In the genomic region with DNA sequence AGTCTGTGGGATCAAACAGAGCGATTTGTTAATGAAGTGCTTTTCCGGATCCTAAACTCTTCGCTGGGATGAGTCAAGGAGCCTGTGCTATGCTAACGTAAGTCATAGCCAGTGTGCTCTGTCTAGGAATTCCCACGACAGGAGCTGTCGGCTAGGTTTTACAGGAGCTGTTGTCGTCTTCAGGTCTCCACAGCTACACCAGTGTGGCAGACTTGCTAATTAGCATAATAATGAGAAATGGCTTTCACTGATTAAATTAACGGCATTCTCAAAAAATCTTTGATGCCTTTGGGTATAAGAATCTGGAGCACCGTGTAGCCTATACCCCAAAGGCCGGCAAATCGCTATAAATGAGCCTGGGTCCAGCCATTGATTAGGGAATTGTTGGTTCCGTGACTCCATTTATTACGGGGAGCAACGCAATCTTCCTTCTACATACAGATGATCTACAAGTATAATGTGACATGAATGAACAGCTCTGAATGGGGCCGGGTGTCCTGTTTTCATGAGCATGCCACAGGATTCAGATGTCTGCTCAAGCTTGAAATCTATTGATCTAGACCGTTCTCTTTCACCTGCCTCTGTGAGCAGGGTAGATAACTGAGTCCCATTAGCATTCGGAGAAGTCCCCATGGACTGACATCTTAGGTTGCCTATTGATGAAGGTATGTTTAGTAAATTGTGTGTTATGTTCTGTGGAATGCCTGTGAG, we compare ENCODE assay signal across 23 mouse cellular contexts. TPM values are rescaled to one million over a fixed set of nuclear protein-coding genes. Genes with fewer than 3 reads are reported as not detected.
DNase-seq lines count a peak whose midpoint lies in the region; ATAC-seq lines count a peak whose summit lies in the region.
"Had no signal": no experiment of that assay in that cellular context is flagged by ENCODE, and none has a peak within 500 bp of the region (broad histone marks: within the 10 kb centered on the region; RNA-seq: fewer than 3 reads in every experiment).

No protein-coding gene starts in this region.

- peak; percentile 81 for DNase-seq in midbrain, embryonic 11.5 days (ENCODE audit: low spot score, missing footprints)
- no peak for DNase-seq in midbrain, embryonic 10.5 days (ENCODE audit: low spot score)
- peak; percentile 21 for DNase-seq in hindbrain, embryonic 11.5 days (ENCODE audit: low spot score)
- DNase-seq in thymus, postnatal 4 days = no peak
- no peak for DNase-seq in ovary, postnatal 36 days (ENCODE audit: low spot score)
- DNase-seq in urinary bladder, adult 2 months (ENCODE audit: low spot score) = no peak
- DNase-seq in MN1 (ENCODE audit: low spot score) = no peak
- DNase-seq: adrenal gland, postnatal 10 days; cerebellum, adult 11-12 months; cerebellum, postnatal 36 days; gastrocnemius, adult 2 months; heart, postnatal 4 days; liver, embryonic 13.5 days; lung, embryonic 14.5 days; lung, postnatal 36 days had no signal

- no peak overlapping the region for H3K9ac ChIP-seq in midbrain, embryonic 11.5 days (ENCODE audit: low read length)
- no peak overlapping the region for H3K9ac ChIP-seq in hindbrain, embryonic 11.5 days (ENCODE audit: low read depth, low read length)
- H3K9ac ChIP-seq in midbrain, embryonic 12.5 days (replicated peaks) = no peak overlapping the region
- H3K9ac ChIP-seq: limb, embryonic 12.5 days; liver, embryonic 13.5 days; lung, embryonic 14.5 days had no signal

- ATAC-seq in midbrain, embryonic 11.5 days (ENCODE audit: low FRiP score) = peak; percentile 75
- peak; percentile 82 for ATAC-seq in hindbrain, embryonic 11.5 days (ENCODE audit: low FRiP score)
- peak; percentile 80 for ATAC-seq in midbrain, embryonic 12.5 days (ENCODE audit: low FRiP score, low read depth)
- ATAC-seq: intestine, postnatal 0 days; Patski had no signal

- no peaks in the 10 kb centered on the region for H3K27me3 ChIP-seq in midbrain, embryonic 11.5 days (ENCODE audit: control insufficient read depth, insufficient read depth, low read length)
- H3K27me3 ChIP-seq in midbrain, embryonic 10.5 days (ENCODE audit: low read depth, poor library complexity, severe bottlenecking) = no peaks in the 10 kb centered on the region
- no peaks in the 10 kb centered on the region for H3K27me3 ChIP-seq in hindbrain, embryonic 11.5 days (ENCODE audit: control insufficient read depth, insufficient read depth, low read length)
- H3K27me3 ChIP-seq in midbrain, embryonic 12.5 days = no peaks in the 10 kb centered on the region
- H3K27me3 ChIP-seq: limb, embryonic 12.5 days; Patski had no signal

- no peak overlapping the region for H3K27ac ChIP-seq in midbrain, embryonic 11.5 days (ENCODE audit: low read depth, low read length)
- no peak overlapping the region for H3K27ac ChIP-seq in midbrain, embryonic 10.5 days (replicated peaks)
- H3K27ac ChIP-seq in hindbrain, embryonic 11.5 days (ENCODE audit: low read depth, low read length) = no peak overlapping the region
- peak overlapping the region; percentile 46 for H3K27ac ChIP-seq in midbrain, embryonic 12.5 days (replicated peaks)
- H3K27ac ChIP-seq: gastrocnemius, adult 2 months; kidney, postnatal 0 days; limb, embryonic 12.5 days; liver, embryonic 13.5 days; stomach, postnatal 0 days had no signal

- H3K36me3 ChIP-seq in midbrain, embryonic 11.5 days (ENCODE audit: control insufficient read depth, insufficient read depth, low read length) = no peaks in the 10 kb centered on the region
- no peaks in the 10 kb centered on the region for H3K36me3 ChIP-seq in midbrain, embryonic 10.5 days
- H3K36me3 ChIP-seq in hindbrain, embryonic 11.5 days (ENCODE audit: control insufficient read depth, insufficient read depth, low read length) = no peaks in the 10 kb centered on the region
- no peaks in the 10 kb centered on the region for H3K36me3 ChIP-seq in midbrain, embryonic 12.5 days
- H3K36me3 ChIP-seq: limb, embryonic 12.5 days; liver, embryonic 13.5 days had no signal

- WGBS in midbrain, embryonic 11.5 days = 62% methylated on average over 17 of the region's 17 CpGs
- WGBS in midbrain, embryonic 10.5 days = 77% methylated on average over 17 of the region's 17 CpGs
- WGBS in hindbrain, embryonic 11.5 days = 54% methylated on average over 17 of the region's 17 CpGs
- WGBS in midbrain, embryonic 12.5 days = 50% methylated on average over 17 of the region's 17 CpGs

- no peaks in the 10 kb centered on the region for H3K9me3 ChIP-seq in midbrain, embryonic 11.5 days (ENCODE audit: control insufficient read depth, low read length)
- no peaks in the 10 kb centered on the region for H3K9me3 ChIP-seq in midbrain, embryonic 10.5 days (replicated peaks)
- H3K9me3 ChIP-seq in hindbrain, embryonic 11.5 days (ENCODE audit: control insufficient read depth, low read length) = no peaks in the 10 kb centered on the region
- no peaks in the 10 kb centered on the region for H3K9me3 ChIP-seq in midbrain, embryonic 12.5 days
- H3K9me3 ChIP-seq: limb, embryonic 12.5 days; liver, embryonic 13.5 days had no signal

- H3K4me2 ChIP-seq in midbrain, embryonic 11.5 days = no peak overlapping the region
- no peak overlapping the region for H3K4me2 ChIP-seq in hindbrain, embryonic 11.5 days (replicated peaks; ENCODE audit: low read depth, low read length)
- H3K4me2 ChIP-seq in midbrain, embryonic 12.5 days (replicated peaks) = peak overlapping the region; percentile 25
- H3K4me2 ChIP-seq: limb, embryonic 12.5 days; liver, embryonic 13.5 days; lung, embryonic 14.5 days had no signal

- no peak overlapping the region for H3K4me3 ChIP-seq in midbrain, embryonic 11.5 days (ENCODE audit: low read depth, low read length)
- no peak overlapping the region for H3K4me3 ChIP-seq in midbrain, embryonic 10.5 days
- H3K4me3 ChIP-seq in hindbrain, embryonic 11.5 days (ENCODE audit: low read depth, low read length) = no peak overlapping the region
- no peak overlapping the region for H3K4me3 ChIP-seq in midbrain, embryonic 12.5 days
- H3K4me3 ChIP-seq: gastrocnemius, adult 2 months; limb, embryonic 12.5 days; liver, embryonic 13.5 days had no signal

- peaks cover 9% of the 10 kb centered on the region; the same call in 1 of the 2 replicates for H3K4me1 ChIP-seq in midbrain, embryonic 11.5 days (ENCODE audit: control insufficient read depth, insufficient read depth, low read length)
- peaks cover 13% of the 10 kb centered on the region for H3K4me1 ChIP-seq in midbrain, embryonic 10.5 days
- H3K4me1 ChIP-seq in hindbrain, embryonic 11.5 days (replicated peaks; ENCODE audit: control insufficient read depth, insufficient read depth, low read length) = no peaks in the 10 kb centered on the region
- H3K4me1 ChIP-seq in midbrain, embryonic 12.5 days = peaks cover 15% of the 10 kb centered on the region
- H3K4me1 ChIP-seq: limb, embryonic 12.5 days; liver, embryonic 13.5 days had no signal

RNA-seq across cellular contexts. Expression of a gene that starts 45.8 kb away (rescaled TPM):
- polyA plus RNA-seq in midbrain, embryonic 11.5 days (2014; fragmentation: Nextera tagmentation; extraction: Ambion mirVana) = 0.16 and 0.34 TPM in 2 replicates
- polyA plus RNA-seq in midbrain, embryonic 10.5 days (2016; fragmentation: Nextera tagmentation; extraction: Ambion mirVana) = 0.25 TPM in 1 of 2 replicates, not detected in the other
- 0.18 TPM in 1 of 2 replicates, not detected in the other for polyA plus RNA-seq in hindbrain, embryonic 11.5 days (2014; fragmentation: Nextera tagmentation; extraction: Ambion mirVana)
- not detected in 2 replicates for polyA plus RNA-seq in midbrain, embryonic 12.5 days (2016; fragmentation: Nextera tagmentation; extraction: Ambion mirVana)
- 0.09 and 0.12 TPM in 2 replicates for polyA plus RNA-seq in urinary bladder, adult 2 months (2012; rRNA removed)
- polyA plus RNA-seq: heart, embryonic 14.5 days; limb, embryonic 12.5 days; lung, embryonic 14.5 days; Patski; thymus, postnatal 0 days had no signal

Comparison
In these comparisons a context has a peak if more than half of its experiments do, and no peak if none do; other contexts are left out.
1. DNase-seq: peak in midbrain, embryonic 11.5 days (single experiment) and hindbrain, embryonic 11.5 days (single experiment); none in midbrain, embryonic 10.5 days (single experiment), thymus, postnatal 4 days (single experiment), ovary, postnatal 36 days (single experiment), urinary bladder, adult 2 months (single experiment) and MN1 (single experiment).
2. Peak in every context shown above with its lines, with median percentiles within 50 percentile points of each other: ATAC-seq.